Mouse (Mus musculus): ENCODE data around the gene Srp68.
A peak's percentile ranks its signal among the peaks of the same experiment; 100 is the strongest.

Srp68 gene

GRCm38 (mm10) chr11:116274045-116274666, at the start of gene Srp68:
TSS of gene Srp68 (minus strand) at chr11:116274217.
- DNase-seq, result peak; percentile 93 to 96

GRCm38 (mm10) chr11:116318719-116319659, 45.0 kb upstream of the Srp68 start:
- peak; percentile 96 to 98 for DNase-seq

- no peak for DNase-seq
These were observed 38.3 kb upstream of the Srp68 start for GRCm38 (mm10) chr11:116312359-116312758.

GRCm38 (mm10) chr11:116311169-116311568, 37.2 kb upstream of the Srp68 start:
- peak; percentile 56 to 58 for DNase-seq

- DNase-seq, result no peak
These were observed 35.6 kb upstream of the Srp68 start for GRCm38 (mm10) chr11:116309601-116310000.

GRCm38 (mm10) chr11:116307762-116308531, 33.9 kb upstream of the Srp68 start:
- DNase-seq, result peak in 1 of 2 experiments; percentile 15

- no peak for DNase-seq
These were observed 33.2 kb upstream of the Srp68 start, which contains the start of gene Exoc7 for GRCm38 (mm10) chr11:116307019-116307725. TSS of gene Exoc7 (minus strand) at chr11:116307233.

- peak; percentile 98 for DNase-seq
These were observed 32.3 kb upstream of the Srp68 start for GRCm38 (mm10) chr11:116306126-116306982.

- DNase-seq, result peak in 1 of 2 experiments; percentile 25
These were observed 31.4 kb upstream of the Srp68 start for GRCm38 (mm10) chr11:116305423-116305822.

- DNase-seq, result peak; percentile 71 to 77
These were observed 24.6 kb upstream of the Srp68 start for GRCm38 (mm10) chr11:116298621-116299020.

GRCm38 (mm10) chr11:116298221-116298620, 24.2 kb upstream of the Srp68 start:
- peak; percentile 67 to 69 for DNase-seq

GRCm38 (mm10) chr11:116297017-116297416, 23.0 kb upstream of the Srp68 start:
- peak in 1 of 2 experiments; percentile 25 for DNase-seq

- peak in 1 of 2 experiments; percentile 32 for DNase-seq
These were observed 22.2 kb upstream of the Srp68 start for GRCm38 (mm10) chr11:116296191-116296734.

- peak; percentile 71 to 75 for DNase-seq
These were observed 20.3 kb upstream of the Srp68 start for GRCm38 (mm10) chr11:116294319-116294718.

- no peak for DNase-seq
These were observed 19.6 kb upstream of the Srp68 start for GRCm38 (mm10) chr11:116293538-116294137.

- no peak for DNase-seq
These were observed 18.4 kb upstream of the Srp68 start for GRCm38 (mm10) chr11:116292401-116292800.

GRCm38 (mm10) chr11:116290556-116290955, 16.5 kb upstream of the Srp68 start:
- DNase-seq, result no peak

GRCm38 (mm10) chr11:116287351-116287750, 13.3 kb upstream of the Srp68 start:
- peak in 1 of 2 experiments; percentile 38 for DNase-seq

GRCm38 (mm10) chr11:116285770-116286191, 11.8 kb upstream of the Srp68 start:
- peak; percentile 55 to 62 for DNase-seq

- DNase-seq, result no peak
These were observed 10.0 kb upstream of the Srp68 start for GRCm38 (mm10) chr11:116283982-116284381.

Measured in cerebellum, postnatal 10 days (tissue).